Mouse (Mus musculus) small intestine, adult 2 months (tissue): ENCODE data around the gene Irf6. TPM values are rescaled to one million over a fixed set of nuclear protein-coding genes. Genes with fewer than 3 reads are reported as not detected.

Experiments
- H3K27ac ChIP-seq: fragments of 200-500 bp; 2 replicates; pipeline ENCODE4 v1.5.1; 2012; ENCODE audit warnings: low read depth, low read length, control low read depth, inconsistent platforms; ENCODE audit not compliant: insufficient read depth
- H3K27me3 ChIP-seq: fragments of 200-500 bp; 2 replicates; pipeline ENCODE4 v1.6.1; 2012; ENCODE audit warnings: mild to moderate bottlenecking, moderate library complexity, low read length, inconsistent platforms; ENCODE audit not compliant: control insufficient read depth, insufficient read depth
- H3K36me3 ChIP-seq: fragments of 200-500 bp; 2 replicates; pipeline ENCODE4 v1.6.1; 2012; ENCODE audit warnings: mild to moderate bottlenecking, low read length, control low read depth, inconsistent platforms; ENCODE audit not compliant: control insufficient read depth, insufficient read depth
- H3K4me1 ChIP-seq: fragments of 200-500 bp; 2 replicates; pipeline ENCODE4 v1.6.1; 2012; ENCODE audit warnings: low read length, inconsistent platforms, mixed read lengths; ENCODE audit not compliant: control insufficient read depth, insufficient read depth, insufficient read length
- H3K4me3 ChIP-seq: fragments of 200-500 bp; 2 replicates; pipeline ENCODE4 v1.5.1; 2012; ENCODE audit warnings: low read depth, mild to moderate bottlenecking, control low read depth, inconsistent platforms, low read length, moderate library complexity
- CTCF ChIP-seq: fragments of 200-500 bp; IDR thresholded peaks from 2 replicates; pipeline ENCODE4 v1.5.1; 2012; ENCODE audit warnings: low read depth, mild to moderate bottlenecking, control low read depth, inconsistent platforms, low read length, moderate library complexity, mixed read lengths; ENCODE audit not compliant: insufficient replicate concordance, insufficient read length; ENCODE audit errors: extremely low read depth
- POLR2A ChIP-seq: fragments of 200-500 bp; IDR thresholded peaks from 2 replicates; pipeline ENCODE4 v1.6.1; 2012; ENCODE audit warnings: low read depth, mild to moderate bottlenecking, control low read depth, inconsistent platforms, low read length, moderate library complexity
- WGBS: fragments of 180-500 bp; shearing (Covaris S2); methylation state at CpG from one replicate; pipeline ENCODE4 v1.1.7; 2018; 5-methylcytosine and 5-hydroxymethylcytosine counted together
- polyA plus RNA-seq: library from polyadenylated mRNA; depleted of rRNA; stranded (reverse); fragments of >200 nt; gene quantifications from 2 replicates; pipeline ENCODE4 v1.2.3, GENCODE M21; 2012; rRNA removed

Gene Irf6
- polyA plus RNA-seq, 1 experiment = 141 TPM

- TF ChIP-seq CTCF = no peak
- TF ChIP-seq POLR2A = no peak
These were observed 58.5 kb downstream of the Irf6 start for GRCm38 (mm10) chr1:193211371-193211770.

GRCm38 (mm10) chr1:193214053-193214452 lies 61.1 kb downstream of the Irf6 start:
- Histone ChIP-seq H3K4me1 (no peaks in the 10 kb centered on the region), H3K27me3 (no peaks in the 10 kb centered on the region)
- 75% methylated on average over 5 of the region's 5 CpGs for WGBS

More at GRCm38 (mm10) chr1:193211371-193211770, 58.5 kb downstream of the Irf6 start:
- 67% methylated on average over 5 of the region's 5 CpGs for WGBS
- no peak overlapping the region for H3K4me3 ChIP-seq
- H3K36me3 ChIP-seq = no peaks in the 10 kb centered on the region
- H3K4me1 ChIP-seq = no peaks in the 10 kb centered on the region
- no peak overlapping the region for H3K27ac ChIP-seq
- H3K27me3 ChIP-seq = no peaks in the 10 kb centered on the region

GRCm38 (mm10) chr1:193216000-193216399 lies 63.1 kb downstream of the Irf6 start:
- Histone ChIP-seq H3K4me3 (no peak overlapping the region), H3K36me3 (no peaks in the 10 kb centered on the region), H3K27me3 (no peaks in the 10 kb centered on the region), H3K27ac (no peak overlapping the region), H3K4me1 (no peaks in the 10 kb centered on the region)
- WGBS = 72% methylated on average over 3 of the region's 3 CpGs
- TF ChIP-seq POLR2A = no peak
- TF ChIP-seq CTCF = no peak

More at GRCm38 (mm10) chr1:193214053-193214452, 61.1 kb downstream of the Irf6 start:
- Histone ChIP-seq H3K27ac (no peak overlapping the region), H3K4me3 (no peak overlapping the region), H3K36me3 (no peaks in the 10 kb centered on the region)
- TF ChIP-seq CTCF = no peak
- TF ChIP-seq POLR2A = no peak

GRCm38 (mm10) chr1:193220408-193220807 lies 67.5 kb downstream of the Irf6 start:
- H3K4me1 ChIP-seq = no peaks in the 10 kb centered on the region
- no peaks in the 10 kb centered on the region for H3K27me3 ChIP-seq
- 77% methylated on average over 5 of the region's 5 CpGs for WGBS
- no peak overlapping the region for H3K4me3 ChIP-seq
- H3K36me3 ChIP-seq = no peaks in the 10 kb centered on the region
- no peak overlapping the region for H3K27ac ChIP-seq
- TF ChIP-seq POLR2A (no peak), CTCF (no peak)

Other genes starting within 250 kb of the Irf6 start
- gene Syt14, start 117.3 kb upstream of the Irf6 start, polyA plus RNA-seq = 0.01 and 0.05 TPM in 2 replicates
- 3.1 and 5.5 TPM in 2 replicates for gene Diexf, start 22.8 kb upstream of the Irf6 start, polyA plus RNA-seq
- 1.6 and 2.0 TPM in 2 replicates for gene A130010J15Rik, start 14.9 kb downstream of the Irf6 start, polyA plus RNA-seq
- gene Traf3ip3, start 48.6 kb downstream of the Irf6 start, polyA plus RNA-seq = 2.6 and 4.6 TPM in 2 replicates
- gene Lamb3, start 54.6 kb downstream of the Irf6 start, polyA plus RNA-seq = 13.9 and 21.7 TPM in 2 replicates
- 3.1 and 3.3 TPM in 2 replicates for gene Hsd11b1, start 111.0 kb downstream of the Irf6 start, polyA plus RNA-seq
- 14.2 and 22.5 TPM in 2 replicates for gene G0s2, start 120.1 kb downstream of the Irf6 start, polyA plus RNA-seq
- gene Camk1g, start 217.2 kb downstream of the Irf6 start, polyA plus RNA-seq = 0.30 and 0.41 TPM in 2 replicates